Mouse (Mus musculus) hindbrain, embryonic 12.5 days (tissue): Measurements from ENCODE around the gene Dnase1l3. TPM values are rescaled to one million over a fixed set of nuclear protein-coding genes. Genes with fewer than 3 reads are reported as not detected.

Experiments used
- ATAC-seq: fragments of 200-750 bp; cut with Nextera tagmentation; 2 replicates; pipeline ENCODE4 v1.8.0; 2017; ENCODE audit warnings: moderate TSS enrichment; ENCODE audit not compliant: low FRiP score
- H3K27ac ChIP-seq: fragments of 300-500 bp; sonication (generic); 2 replicates; pipeline ENCODE4 v1.5.1; 2016; ENCODE audit warnings: mild to moderate bottlenecking
- H3K27me3 ChIP-seq: fragments of 300-500 bp; sonication (generic); 2 replicates; pipeline ENCODE4 v1.6.1; 2016; ENCODE audit warnings: mild to moderate bottlenecking
- H3K36me3 ChIP-seq: fragments of 300-500 bp; sonication (generic); 2 replicates; pipeline ENCODE4 v1.6.1; 2016; ENCODE audit warnings: mild to moderate bottlenecking
- H3K4me1 ChIP-seq: fragments of 300-500 bp; sonication (generic); 2 replicates; pipeline ENCODE4 v1.6.1; 2016
- H3K4me2 ChIP-seq: fragments of 300-500 bp; sonication (generic); replicated peaks from 2 replicates; pipeline ENCODE4 v1.6.1; 2016; ENCODE audit warnings: mild to moderate bottlenecking
- H3K4me3 ChIP-seq: fragments of 300-500 bp; sonication (generic); 2 replicates; pipeline ENCODE4 v1.5.1; 2016; ENCODE audit warnings: mild to moderate bottlenecking
- H3K9ac ChIP-seq: fragments of 300-500 bp; sonication (generic); 2 replicates; pipeline ENCODE4 v1.6.1; 2016; ENCODE audit warnings: mild to moderate bottlenecking, moderate library complexity
- H3K9me3 ChIP-seq: fragments of 300-500 bp; sonication (generic); replicated peaks from 2 replicates; pipeline ENCODE4 v1.6.1; 2016; ENCODE audit warnings: mild to moderate bottlenecking
- WGBS: fragments of 180-500 bp; shearing (Covaris S2); methylation state at CpG from one replicate; pipeline ENCODE4 v1.1.7; 2016; 5-methylcytosine and 5-hydroxymethylcytosine counted together
- polyA plus RNA-seq: library from polyadenylated mRNA; unstranded; fragments of >200 nt; fragmentation: Nextera tagmentation; extraction: Ambion mirVana; gene quantifications from 2 replicates; pipeline ENCODE4 v1.2.1, GENCODE M21; 2016

The Dnase1l3 gene
- polyA plus RNA-seq, 1 experiment from 2014 or later = not detected

DNA sequence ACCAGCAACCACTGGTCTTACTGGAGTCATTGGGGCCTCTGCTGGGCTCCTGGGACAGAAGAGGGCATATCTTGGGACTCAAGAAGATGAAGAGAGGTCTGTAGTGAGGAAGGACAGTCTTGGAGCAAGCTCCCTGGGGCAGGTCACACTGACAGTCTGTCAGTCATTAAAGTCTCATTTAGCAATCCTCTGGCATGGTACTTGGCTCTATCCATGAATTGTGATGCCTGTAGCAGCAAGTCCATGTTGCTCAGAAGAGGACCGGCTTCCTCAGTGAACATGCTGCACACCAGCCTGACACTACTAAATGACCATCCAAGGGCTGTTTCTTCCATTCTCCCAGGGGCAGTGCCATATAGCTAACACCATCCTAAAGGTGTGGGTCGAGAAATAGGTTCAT lies 31.7 kb downstream of the Dnase1l3 start:
- Histone ChIP-seq H3K4me1 (no peaks in the 10 kb centered on the region), H3K4me2 (no peak overlapping the region), H3K9me3 (no peaks in the 10 kb centered on the region), H3K9ac (no peak overlapping the region), H3K4me3 (no peak overlapping the region), H3K27me3 (no peaks in the 10 kb centered on the region), H3K36me3 (no peaks in the 10 kb centered on the region), H3K27ac (no peak overlapping the region)
- no peak for ATAC-seq
- 87% methylated on average over 2 of the region's 2 CpGs for WGBS

- H3K9ac ChIP-seq = no peak overlapping the region
- ATAC-seq = no peak
- no peaks in the 10 kb centered on the region for H3K36me3 ChIP-seq
- peaks cover 5% of the 10 kb centered on the region; the same call in 1 of the 2 replicates for H3K4me1 ChIP-seq
- 77% methylated on average over 5 of the region's 5 CpGs for WGBS
- H3K27ac ChIP-seq = no peak overlapping the region
- H3K4me3 ChIP-seq = no peak overlapping the region
- H3K4me2 ChIP-seq = no peak overlapping the region
- no peaks in the 10 kb centered on the region for H3K9me3 ChIP-seq
- H3K27me3 ChIP-seq = no peaks in the 10 kb centered on the region
Observed at GRCm38 (mm10) chr14:7961714-7962113, 32.7 kb downstream of the Dnase1l3 start.

DNA sequence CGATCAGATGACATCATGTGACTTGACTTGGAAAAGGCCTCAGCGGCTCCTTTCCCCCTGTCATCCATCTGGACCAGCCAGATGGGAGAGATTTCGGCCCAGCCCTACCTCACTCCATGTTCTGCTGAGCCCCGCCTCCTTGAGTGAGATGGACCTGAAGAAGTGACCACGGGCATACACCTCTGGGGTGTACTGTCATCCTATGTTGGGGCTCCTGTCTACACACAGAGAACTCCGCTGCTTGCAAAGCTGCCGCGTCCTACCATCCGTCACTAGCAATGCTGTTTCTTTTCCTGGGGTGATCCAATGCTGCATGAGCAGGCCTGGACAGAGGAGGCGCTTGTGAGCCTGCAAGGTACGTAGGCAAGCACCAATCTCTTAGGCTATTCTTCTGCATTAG lies 33.8 kb downstream of the Dnase1l3 start:
- WGBS = 49% methylated on average over 11 of the region's 11 CpGs

DNA sequence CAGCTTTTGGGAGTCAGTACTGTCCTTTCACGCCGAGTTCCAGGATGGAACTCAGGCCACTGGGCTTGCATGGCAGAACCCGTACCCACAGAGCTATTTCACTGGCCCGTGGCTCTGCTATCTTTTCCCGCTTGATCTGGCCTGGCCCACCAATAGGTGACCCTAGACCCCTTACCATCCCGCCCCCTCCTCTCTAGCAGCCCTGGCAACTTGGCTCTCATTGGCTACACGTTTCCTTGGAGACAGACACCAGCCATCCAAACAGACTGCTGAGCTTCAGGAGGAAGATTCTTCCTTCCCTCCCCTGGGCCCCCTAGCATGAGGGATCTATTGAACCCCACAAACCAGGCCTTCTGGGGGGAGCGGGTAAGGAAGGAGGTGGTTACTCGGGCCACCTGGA lies 37.3 kb downstream of the Dnase1l3 start, which contains the start of gene Gm45521:
Gm45521 (plus strand) TSS at position 240 of the 400 bp plus-strand sequence.
- 49% methylated on average over 9 of the region's 9 CpGs for WGBS
- H3K9me3 ChIP-seq = no peaks in the 10 kb centered on the region
- H3K27me3 ChIP-seq = no peaks in the 10 kb centered on the region
- H3K4me2 ChIP-seq = no peak within 1 kb of the TSS
- no peak within 1 kb of the TSS for H3K4me3 ChIP-seq
- H3K9ac ChIP-seq = no peak within 1 kb of the TSS
- H3K4me1 ChIP-seq = peaks cover 13% of the 10 kb centered on the region
- ATAC-seq = peak; percentile 39; the same call in 1 of the 2 replicates
- no peak within 1 kb of the TSS for H3K27ac ChIP-seq
- no peaks in the 10 kb centered on the region for H3K36me3 ChIP-seq

More for the DNA sequence above, 33.8 kb downstream of the Dnase1l3 start:
- Histone ChIP-seq H3K27ac (no peak overlapping the region), H3K9me3 (no peaks in the 10 kb centered on the region), H3K9ac (no peak overlapping the region), H3K4me2 (no peak overlapping the region), H3K4me1 (peaks cover 5% of the 10 kb centered on the region; the same call in 1 of the 2 replicates), H3K36me3 (no peaks in the 10 kb centered on the region), H3K4me3 (no peak overlapping the region), H3K27me3 (no peaks in the 10 kb centered on the region)
- ATAC-seq = 0 out of 2 replicates have a peak, but pooled peaks have one; percentile 40

DNA sequence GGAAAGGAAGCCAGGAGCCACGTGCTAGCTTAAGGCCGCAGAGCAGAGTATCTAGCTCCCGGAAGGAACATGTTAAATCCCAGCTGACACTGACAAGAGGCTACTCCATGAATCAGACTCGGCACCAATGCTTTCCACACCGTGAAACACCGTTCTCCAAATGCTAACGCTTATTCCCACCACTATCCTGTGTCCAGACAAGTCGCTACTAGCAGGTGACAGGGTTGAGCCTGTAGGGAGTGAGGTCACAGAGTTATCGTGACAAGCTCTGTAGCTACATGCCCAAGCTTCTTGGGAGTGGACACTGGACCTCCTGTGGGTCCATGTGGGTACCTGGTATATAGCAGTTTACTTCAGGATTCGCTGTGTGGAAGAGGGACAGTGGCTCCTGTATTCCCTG lies 37.9 kb downstream of the Dnase1l3 start:
- no peak for ATAC-seq
- Histone ChIP-seq H3K4me3 (no peak overlapping the region), H3K27me3 (no peaks in the 10 kb centered on the region)

DNA sequence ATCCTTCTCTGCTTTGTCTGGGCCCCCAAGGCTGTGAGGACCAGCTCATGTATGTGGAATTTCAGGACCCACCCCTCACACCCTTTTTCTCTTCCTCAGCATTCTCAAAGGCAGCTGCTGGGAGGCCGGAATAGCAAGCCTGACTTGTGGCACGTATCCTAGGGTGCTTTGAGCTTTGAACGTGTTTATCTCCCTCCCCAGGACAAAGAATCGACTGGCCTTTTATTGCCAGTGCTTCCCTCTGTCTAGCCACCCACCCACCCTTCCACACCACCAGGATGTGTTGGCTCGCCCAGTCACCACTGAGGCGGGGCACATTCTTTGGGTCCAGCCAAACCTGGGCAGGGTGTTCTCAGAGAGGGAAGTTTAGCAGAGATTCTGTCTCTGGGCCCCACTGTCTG lies 40.3 kb downstream of the Dnase1l3 start:
- Histone ChIP-seq H3K9me3 (no peaks in the 10 kb centered on the region), H3K4me2 (no peak overlapping the region), H3K36me3 (peaks cover 26% of the 10 kb centered on the region), H3K4me3 (no peak overlapping the region), H3K27ac (no peak overlapping the region), H3K27me3 (no peaks in the 10 kb centered on the region), H3K4me1 (peaks cover 13% of the 10 kb centered on the region), H3K9ac (no peak overlapping the region)
- WGBS = 22% methylated on average over 6 of the region's 6 CpGs
- no peak for ATAC-seq

More for the DNA sequence above, 37.9 kb downstream of the Dnase1l3 start:
- no peak overlapping the region for H3K9ac ChIP-seq
- peaks cover 5% of the 10 kb centered on the region; the same call in 1 of the 2 replicates for H3K36me3 ChIP-seq
- peaks cover 13% of the 10 kb centered on the region for H3K4me1 ChIP-seq
- WGBS = 79% methylated on average over 10 of the region's 10 CpGs
- no peak overlapping the region for H3K27ac ChIP-seq
- no peak overlapping the region for H3K4me2 ChIP-seq
- H3K9me3 ChIP-seq = no peaks in the 10 kb centered on the region

GRCm38 (mm10) chr14:7952610-7953254 lies 41.6 kb downstream of the Dnase1l3 start:
- no peak overlapping the region for H3K4me3 ChIP-seq
- H3K9me3 ChIP-seq = no peaks in the 10 kb centered on the region
- no peak for ATAC-seq
- H3K27me3 ChIP-seq = no peaks in the 10 kb centered on the region
- no peak overlapping the region for H3K9ac ChIP-seq
- WGBS = 40% methylated on average over 12 of the region's 12 CpGs
- peaks cover 13% of the 10 kb centered on the region for H3K4me1 ChIP-seq
- no peak overlapping the region for H3K27ac ChIP-seq
- peaks cover 37% of the 10 kb centered on the region for H3K36me3 ChIP-seq
- no peak overlapping the region for H3K4me2 ChIP-seq

DNA sequence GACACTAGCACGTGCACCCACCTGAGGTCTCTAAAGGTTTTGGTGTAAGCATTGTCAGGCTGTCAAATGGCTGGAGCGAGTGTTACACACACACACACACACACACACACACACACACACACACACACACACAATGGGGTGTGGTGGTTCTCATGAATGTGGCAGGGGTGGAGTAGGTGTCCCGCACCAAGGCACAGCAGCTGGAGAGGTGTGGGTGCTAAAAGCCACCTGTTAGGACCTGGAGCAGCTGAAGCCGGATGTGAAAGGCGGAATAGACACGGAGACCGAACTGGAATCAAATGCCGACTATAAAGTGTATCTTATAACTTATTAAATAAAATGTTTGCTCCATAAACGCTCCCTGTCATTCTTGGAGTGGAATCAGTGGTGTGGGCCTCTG lies 43.1 kb downstream of the Dnase1l3 start:
- Histone ChIP-seq H3K9me3 (no peaks in the 10 kb centered on the region), H3K9ac (no peak overlapping the region), H3K36me3 (peaks cover 37% of the 10 kb centered on the region), H3K4me2 (no peak overlapping the region), H3K4me3 (no peak overlapping the region), H3K27me3 (no peaks in the 10 kb centered on the region), H3K4me1 (peaks cover 8% of the 10 kb centered on the region; the same call in 1 of the 2 replicates), H3K27ac (no peak overlapping the region)
- 96% methylated on average over 9 of the region's 9 CpGs for WGBS
- ATAC-seq = no peak

GRCm38 (mm10) chr14:7945261-7945660 lies 49.1 kb downstream of the Dnase1l3 start:
- no peak overlapping the region for H3K27ac ChIP-seq
- H3K27me3 ChIP-seq = no peaks in the 10 kb centered on the region
- H3K4me3 ChIP-seq = no peak overlapping the region
- ATAC-seq = no peak
- no peaks in the 10 kb centered on the region for H3K4me1 ChIP-seq
- peaks cover 51% of the 10 kb centered on the region for H3K36me3 ChIP-seq
- H3K9ac ChIP-seq = no peak overlapping the region
- WGBS = 76% methylated on average over 5 of the region's 5 CpGs
- H3K4me2 ChIP-seq = no peak overlapping the region
- H3K9me3 ChIP-seq = no peaks in the 10 kb centered on the region

DNA sequence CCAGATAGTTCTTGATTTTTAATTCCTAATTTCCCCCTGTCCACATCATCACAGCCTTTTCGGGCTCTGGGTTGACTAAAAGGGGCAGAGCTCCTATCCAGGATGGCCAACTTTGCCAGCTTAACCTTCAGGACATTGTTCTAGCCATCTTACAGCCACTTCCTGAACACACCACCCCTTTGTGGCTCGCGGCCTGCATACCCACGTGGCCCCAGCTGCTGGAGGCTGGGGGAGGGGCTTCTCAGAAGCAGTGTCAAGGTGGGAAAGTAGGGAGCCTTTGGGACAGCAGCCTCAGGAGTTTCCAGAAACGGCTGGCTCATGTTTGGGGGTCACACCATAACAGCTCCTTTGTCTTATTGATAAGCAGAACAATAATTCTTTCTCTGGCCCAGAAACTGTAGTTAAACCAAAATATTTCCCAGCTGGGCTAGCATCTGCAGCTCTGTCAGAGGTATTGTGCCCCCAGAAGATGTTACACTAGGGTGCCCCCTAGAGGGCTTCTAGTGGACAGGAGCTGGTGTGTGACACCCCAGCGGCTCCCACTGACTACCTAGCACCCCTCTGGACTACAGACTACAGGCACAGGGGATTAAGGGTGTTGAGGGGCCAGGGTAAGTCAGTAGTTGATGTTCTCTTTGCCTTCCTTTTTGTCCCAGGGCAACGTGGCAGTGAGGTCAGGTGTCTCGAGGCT lies 49.9 kb downstream of the Dnase1l3 start:
- Histone ChIP-seq H3K4me2 (no peak overlapping the region), H3K9me3 (no peaks in the 10 kb centered on the region), H3K4me1 (no peaks in the 10 kb centered on the region), H3K36me3 (peaks cover 51% of the 10 kb centered on the region), H3K9ac (no peak overlapping the region), H3K27ac (no peak overlapping the region), H3K27me3 (no peaks in the 10 kb centered on the region), H3K4me3 (no peak overlapping the region)
- 61% methylated on average over 8 of the region's 8 CpGs for WGBS
- peak; percentile 35; the same call in 1 of the 2 replicates for ATAC-seq

DNA sequence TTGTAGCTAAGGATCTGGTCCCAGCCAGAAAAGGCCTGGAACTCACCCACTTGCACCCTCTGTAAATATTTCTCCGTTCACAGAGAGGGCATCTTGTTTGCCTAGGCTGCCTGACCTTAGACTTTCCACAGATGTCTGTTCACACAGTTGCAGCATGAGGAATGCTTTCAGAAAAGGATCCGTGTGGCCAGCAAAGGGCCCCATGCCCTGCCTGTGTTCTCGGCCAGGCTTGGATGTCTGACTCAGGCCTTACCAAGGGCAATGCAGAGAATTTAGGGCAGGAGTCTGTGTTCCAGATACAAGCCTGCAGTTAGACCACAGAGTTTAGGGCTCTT lies 50.6 kb downstream of the Dnase1l3 start:
- Histone ChIP-seq H3K4me3 (no peak overlapping the region), H3K36me3 (peaks cover 49% of the 10 kb centered on the region), H3K9ac (no peak overlapping the region), H3K4me2 (no peak overlapping the region), H3K4me1 (no peaks in the 10 kb centered on the region), H3K27ac (no peak overlapping the region), H3K9me3 (no peaks in the 10 kb centered on the region), H3K27me3 (no peaks in the 10 kb centered on the region)
- ATAC-seq = no peak
- WGBS = 83% methylated on average over 3 of the region's 3 CpGs

DNA sequence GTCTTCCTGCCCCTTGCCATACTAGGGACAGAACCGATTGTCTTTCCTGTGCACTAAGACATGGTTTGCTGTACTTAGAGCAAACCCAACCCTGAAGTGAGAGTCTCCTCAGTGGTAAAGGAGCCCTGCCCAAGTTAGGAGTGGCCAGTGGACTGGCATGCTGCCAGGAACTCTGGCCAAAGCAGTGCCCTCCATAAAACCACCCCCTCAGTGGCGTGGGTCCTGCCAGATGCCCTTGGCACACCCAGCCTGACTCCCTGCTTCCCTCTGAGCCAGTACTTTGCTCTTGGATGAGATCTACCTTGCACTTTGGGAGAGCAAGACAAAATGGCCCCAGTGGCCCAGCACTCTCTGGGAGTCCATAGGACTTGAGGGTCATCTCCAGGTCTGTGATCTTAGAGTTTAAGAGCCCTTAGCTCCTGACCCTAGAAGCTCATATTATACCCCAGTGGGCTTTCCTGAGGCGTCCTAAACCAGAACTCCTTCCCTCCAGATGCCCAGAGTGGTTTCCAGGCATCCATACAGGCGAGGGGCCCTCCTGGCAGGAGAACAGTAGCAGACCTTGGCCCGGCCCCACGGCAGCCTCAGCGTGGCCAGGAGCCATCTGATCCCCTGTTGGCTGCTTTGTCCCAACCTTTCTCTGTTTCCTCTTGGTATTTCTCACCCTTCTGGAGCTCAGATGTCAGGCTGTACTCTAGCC lies 51.1 kb downstream of the Dnase1l3 start:
- WGBS = 78% methylated on average over 7 of the region's 7 CpGs
- Histone ChIP-seq H3K27me3 (no peaks in the 10 kb centered on the region), H3K9ac (no peak overlapping the region), H3K27ac (no peak overlapping the region), H3K4me1 (no peaks in the 10 kb centered on the region), H3K9me3 (no peaks in the 10 kb centered on the region), H3K4me3 (no peak overlapping the region), H3K4me2 (no peak overlapping the region), H3K36me3 (peaks cover 48% of the 10 kb centered on the region)
- no peak for ATAC-seq
